Mouse (Mus musculus) layer of hippocampus, postnatal 14 days (tissue): ENCODE data around the gene Bax. TPM values are rescaled to one million over a fixed set of nuclear protein-coding genes. Genes with fewer than 3 reads are reported as not detected.

Experiments used
- DNase-seq, 2 experiments: peaks; one replicate each; pipeline ENCODE4 v3.0.0; 2021 to 2022; ENCODE audit warnings: low spot score in 2 of 2, mixed read lengths in 1 of 2
- microRNA-seq, 2 experiments: library from miRNA; unstranded; fragments of <30 nt; microRNA quantifications; one replicate each; pipeline ENCODE4 v1.2.0; 2021
- total RNA-seq, 2 experiments: library from RNA; stranded (reverse); gene quantifications; 2 replicates each; pipeline ENCODE4 v1.2.3; 2021

Gene Bax
- total RNA-seq, 2 experiments from 2014 or later, result 90.2 to 90.6 TPM

- DNase-seq, result no peak
Measured at GRCm38 (mm10) chr7:45419859-45420614, 46.7 kb downstream of the Bax start.

- DNase-seq, result no peak
Measured at GRCm38 (mm10) chr7:45417962-45418492, 48.7 kb downstream of the Bax start.

- DNase-seq, result no peak
Measured at GRCm38 (mm10) chr7:45415636-45416035, 51.1 kb downstream of the Bax start.

- no peak for DNase-seq
Measured at GRCm38 (mm10) chr7:45414740-45415224, 51.9 kb downstream of the Bax start.

- DNase-seq, result no peak
Measured at GRCm38 (mm10) chr7:45413864-45414739, 52.6 kb downstream of the Bax start.

- no peak for DNase-seq
Measured at GRCm38 (mm10) chr7:45413113-45413863, 53.4 kb downstream of the Bax start, which contains the start of gene Ntf5. TSS of gene Ntf5 (plus strand) at chr7:45413695.

GRCm38 (mm10) chr7:45412421-45412820 lies 54.3 kb downstream of the Bax start:
- no peak for DNase-seq

Small RNA genes within 50 kb of the gene (microRNA-seq; reads per million reads assigned to microRNA genes)
- 0 reads per million in 2 experiments for gene Gm22133

Other genes with a start within 250 kb of the Bax start
- 1 to 10 TPM; 4.0 TPM for gene Cd37, start 227.8 kb downstream of the Bax start, total RNA-seq
- 1 to 10 TPM; 1.4 to 2.3 TPM for gene Slc6a16, start 225.8 kb downstream of the Bax start, total RNA-seq
- gene Slc6a21, start 189.4 kb downstream of the Bax start, total RNA-seq, result not detected
- gene Trpm4, start 133.1 kb downstream of the Bax start, total RNA-seq, result 10 to 100 TPM; 14.8 to 15.5 TPM
- under 1 TPM; 0.50 to 0.69 TPM for gene Hrc, start 131.6 kb downstream of the Bax start, total RNA-seq
- gene Ppfia3, start 99.9 kb downstream of the Bax start, total RNA-seq, result 100 to 1,000 TPM; 133 TPM
- 100 to 1,000 TPM; 148 to 157 TPM for gene Lin7b, start 96.3 kb downstream of the Bax start, total RNA-seq
- gene Snrnp70, start 71.2 kb downstream of the Bax start, total RNA-seq, result 100 to 1,000 TPM; 386 to 456 TPM
- gene Kcna7, start 61.2 kb downstream of the Bax start, total RNA-seq, result not detected
- under 1 TPM in 1 of 2 experiments, not detected in 1; 0.31 TPM for gene Ntf5, start 53.2 kb downstream of the Bax start, total RNA-seq
- under 1 TPM in 1 of 2 experiments, not detected in 1; 0.69 TPM for gene Lhb, start 46.1 kb downstream of the Bax start, total RNA-seq
- 10 to 100 TPM; 17.7 to 18.7 TPM for gene Gys1, start 32.1 kb downstream of the Bax start, total RNA-seq
- gene Ruvbl2, start 28.8 kb downstream of the Bax start, total RNA-seq, result 10 to 100 TPM; 30.4 to 45.0 TPM
- 100 to 1,000 TPM; 300 to 331 TPM for gene Ftl1, start 7.0 kb downstream of the Bax start, total RNA-seq
- not detected for gene Tulp2, start 15.0 kb upstream of the Bax start, total RNA-seq
- gene Gm45808, start 19.9 kb upstream of the Bax start, total RNA-seq, result under 1 TPM; 0.57 to 0.62 TPM
- 1 to 10 TPM; 2.8 TPM for gene Dhdh, start 21.9 kb upstream of the Bax start, total RNA-seq
- gene Nucb1, start 43.5 kb upstream of the Bax start, total RNA-seq, result 100 to 1,000 TPM in 1 of 2 experiments, 10 to 100 TPM in 1; 97.1 to 109 TPM
- gene Ppp1r15a, start 59.4 kb upstream of the Bax start, total RNA-seq, result 10 to 100 TPM; 27.8 to 29.5 TPM
- 1 to 10 TPM in 1 of 2 experiments, under 1 TPM in 1; 0.83 to 1.5 TPM for gene Plekha4, start 59.4 kb upstream of the Bax start, total RNA-seq
- gene Hsd17b14, start 88.0 kb upstream of the Bax start, total RNA-seq, result not detected
- gene Bcat2, start 103.3 kb upstream of the Bax start, total RNA-seq, result 10 to 100 TPM; 21.4 to 27.2 TPM
- not detected for gene Fgf21, start 148.6 kb upstream of the Bax start, total RNA-seq
- gene Fut1, start 150.4 kb upstream of the Bax start, total RNA-seq, result not detected
- under 1 TPM in 1 of 2 experiments, not detected in 1; 0.23 TPM for gene Izumo1, start 154.9 kb upstream of the Bax start, total RNA-seq
- 10 to 100 TPM in 1 of 2 experiments, 1 to 10 TPM in 1; 9.3 to 10.3 TPM for gene Rasip1, start 160.6 kb upstream of the Bax start, total RNA-seq
- 1 to 10 TPM; 1.7 to 1.8 TPM for gene Mamstr, start 173.1 kb upstream of the Bax start, total RNA-seq
- under 1 TPM; 0.30 to 0.67 TPM for gene Fut2, start 199.5 kb upstream of the Bax start, total RNA-seq
- gene Ntn5, start 217.1 kb upstream of the Bax start, total RNA-seq, result under 1 TPM; 0.67 to 0.94 TPM
- gene Sec1, start 227.5 kb upstream of the Bax start, total RNA-seq, result under 1 TPM; 0.24 to 0.41 TPM
- 100 to 1,000 TPM; 110 to 123 TPM for gene Car11, start 232.9 kb upstream of the Bax start, total RNA-seq
- 10 to 100 TPM; 49.7 to 59.1 TPM for gene Dbp, start 238.2 kb upstream of the Bax start, total RNA-seq
- gene Rpl18, start 248.6 kb upstream of the Bax start, total RNA-seq, result 100 to 1,000 TPM; 423 to 452 TPM